Mouse (Mus musculus): ENCODE data around the gene Yif1a. TPM values are rescaled to one million over a fixed set of nuclear protein-coding genes. Genes with fewer than 3 reads are reported as not detected.

Gene Yif1a
- 71.7 TPM for polyA plus RNA-seq (2014; fragmentation: Illumina TruSeq; extraction: RNeasy Lipid Tissue Mini Kit (QIAGEN cat#74804); ENCODE audit: low read depth, low replicate concordance)

GRCm38 (mm10) chr19:5087884-5088728, at the start of gene Yif1a:
Gene Yif1a, plus strand, starts transcription at chr19:5088538.

GRCm38 (mm10) chr19:5038709-5039156, 49.6 kb upstream of the Yif1a start, which contains the start of the genes B4gat1 and AC124502.3:
Gene B4gat1, plus strand, starts transcription at chr19:5038826.
Gene AC124502.3, plus strand, starts transcription at chr19:5038891.

GRCm38 (mm10) chr19:5040862-5041523, 47.3 kb upstream of the Yif1a start, which contains the start of gene Brms1:
Gene Brms1, plus strand, starts transcription at chr19:5041354.

GRCm38 (mm10) chr19:5050047-5050905, 38.1 kb upstream of the Yif1a start, which contains the start of gene Rin1:
Gene Rin1, plus strand, starts transcription at chr19:5050481.

GRCm38 (mm10) chr19:5067867-5068569, 20.3 kb upstream of the Yif1a start, which contains the start of gene Cd248:
Gene Cd248, plus strand, starts transcription at chr19:5068078.

GRCm38 (mm10) chr19:5085145-5085863, 3.0 kb upstream of the Yif1a start, which contains the start of gene Tmem151a:
Gene Tmem151a, minus strand, starts transcription at chr19:5085531.

GRCm38 (mm10) chr19:5098363-5099143, 10.2 kb downstream of the Yif1a start, which contains the start of gene Cnih2:
Gene Cnih2, minus strand, starts transcription at chr19:5098521.

GRCm38 (mm10) chr19:5106731-5107191, 18.4 kb downstream of the Yif1a start, which contains the start of gene Rab1b:
Gene Rab1b, minus strand, starts transcription at chr19:5107072.

GRCm38 (mm10) chr19:5118384-5118698, 30.0 kb downstream of the Yif1a start, which contains the start of gene Klc2:
Gene Klc2, minus strand, starts transcription at chr19:5118560.

Other genes starting within 250 kb of the Yif1a start
- 62.9 TPM for gene Ccs, start 249.2 kb upstream of the Yif1a start, polyA plus RNA-seq (2014; fragmentation: Illumina TruSeq; extraction: RNeasy Lipid Tissue Mini Kit (QIAGEN cat#74804); ENCODE audit: low read depth, low replicate concordance)
- 1.0 TPM for gene Ccdc87, start 249.2 kb upstream of the Yif1a start, polyA plus RNA-seq (2014; fragmentation: Illumina TruSeq; extraction: RNeasy Lipid Tissue Mini Kit (QIAGEN cat#74804); ENCODE audit: low read depth, low replicate concordance)
- 65.6 TPM for gene Ctsf, start 233.4 kb upstream of the Yif1a start, polyA plus RNA-seq (2014; fragmentation: Illumina TruSeq; extraction: RNeasy Lipid Tissue Mini Kit (QIAGEN cat#74804); ENCODE audit: low read depth, low replicate concordance)
- 3.4 TPM for gene Actn3, start 210.6 kb upstream of the Yif1a start, polyA plus RNA-seq (2014; fragmentation: Illumina TruSeq; extraction: RNeasy Lipid Tissue Mini Kit (QIAGEN cat#74804); ENCODE audit: low read depth, low replicate concordance)
- gene Zdhhc24, start 209.9 kb upstream of the Yif1a start, polyA plus RNA-seq (2014; fragmentation: Illumina TruSeq; extraction: RNeasy Lipid Tissue Mini Kit (QIAGEN cat#74804); ENCODE audit: low read depth, low replicate concordance), result 18.4 TPM
- gene Bbs1, start 181.9 kb upstream of the Yif1a start, polyA plus RNA-seq (2014; fragmentation: Illumina TruSeq; extraction: RNeasy Lipid Tissue Mini Kit (QIAGEN cat#74804); ENCODE audit: low read depth, low replicate concordance), result 5.7 TPM
- 43.1 TPM for gene Dpp3, start 160.3 kb upstream of the Yif1a start, polyA plus RNA-seq (2014; fragmentation: Illumina TruSeq; extraction: RNeasy Lipid Tissue Mini Kit (QIAGEN cat#74804); ENCODE audit: low read depth, low replicate concordance)
- gene Peli3, start 145.4 kb upstream of the Yif1a start, polyA plus RNA-seq (2014; fragmentation: Illumina TruSeq; extraction: RNeasy Lipid Tissue Mini Kit (QIAGEN cat#74804); ENCODE audit: low read depth, low replicate concordance), result 3.9 TPM
- gene Mrpl11, start 126.4 kb upstream of the Yif1a start, polyA plus RNA-seq (2014; fragmentation: Illumina TruSeq; extraction: RNeasy Lipid Tissue Mini Kit (QIAGEN cat#74804); ENCODE audit: low read depth, low replicate concordance), result 77.2 TPM
- gene Npas4, start 98.2 kb upstream of the Yif1a start, polyA plus RNA-seq (2014; fragmentation: Illumina TruSeq; extraction: RNeasy Lipid Tissue Mini Kit (QIAGEN cat#74804); ENCODE audit: low read depth, low replicate concordance), result 0.83 TPM
- gene Slc29a2, start 64.7 kb upstream of the Yif1a start, polyA plus RNA-seq (2014; fragmentation: Illumina TruSeq; extraction: RNeasy Lipid Tissue Mini Kit (QIAGEN cat#74804); ENCODE audit: low read depth, low replicate concordance), result 1.8 TPM
- 20.8 TPM for gene B4gat1, start 49.7 kb upstream of the Yif1a start, polyA plus RNA-seq (2014; fragmentation: Illumina TruSeq; extraction: RNeasy Lipid Tissue Mini Kit (QIAGEN cat#74804); ENCODE audit: low read depth, low replicate concordance)
- 1.9 TPM for gene AC124502.3, start 49.6 kb upstream of the Yif1a start, polyA plus RNA-seq (2014; fragmentation: Illumina TruSeq; extraction: RNeasy Lipid Tissue Mini Kit (QIAGEN cat#74804); ENCODE audit: low read depth, low replicate concordance)
- gene Brms1, start 47.2 kb upstream of the Yif1a start, polyA plus RNA-seq (2014; fragmentation: Illumina TruSeq; extraction: RNeasy Lipid Tissue Mini Kit (QIAGEN cat#74804); ENCODE audit: low read depth, low replicate concordance), result 34.8 TPM
- 3.6 TPM for gene Rin1, start 38.1 kb upstream of the Yif1a start, polyA plus RNA-seq (2014; fragmentation: Illumina TruSeq; extraction: RNeasy Lipid Tissue Mini Kit (QIAGEN cat#74804); ENCODE audit: low read depth, low replicate concordance)
- 36.7 TPM for gene Cd248, start 20.5 kb upstream of the Yif1a start, polyA plus RNA-seq (2014; fragmentation: Illumina TruSeq; extraction: RNeasy Lipid Tissue Mini Kit (QIAGEN cat#74804); ENCODE audit: low read depth, low replicate concordance)
- 2.8 TPM for gene Tmem151a, start 3.0 kb upstream of the Yif1a start, polyA plus RNA-seq (2014; fragmentation: Illumina TruSeq; extraction: RNeasy Lipid Tissue Mini Kit (QIAGEN cat#74804); ENCODE audit: low read depth, low replicate concordance)
- 1.6 TPM for gene Cnih2, start 10.0 kb downstream of the Yif1a start, polyA plus RNA-seq (2014; fragmentation: Illumina TruSeq; extraction: RNeasy Lipid Tissue Mini Kit (QIAGEN cat#74804); ENCODE audit: low read depth, low replicate concordance)
- gene Rab1b, start 18.5 kb downstream of the Yif1a start, polyA plus RNA-seq (2014; fragmentation: Illumina TruSeq; extraction: RNeasy Lipid Tissue Mini Kit (QIAGEN cat#74804); ENCODE audit: low read depth, low replicate concordance), result 160 TPM
- gene Klc2, start 30.0 kb downstream of the Yif1a start, polyA plus RNA-seq (2014; fragmentation: Illumina TruSeq; extraction: RNeasy Lipid Tissue Mini Kit (QIAGEN cat#74804); ENCODE audit: low read depth, low replicate concordance), result 29.1 TPM
- 21.5 TPM for gene Pacs1, start 184.6 kb downstream of the Yif1a start, polyA plus RNA-seq (2014; fragmentation: Illumina TruSeq; extraction: RNeasy Lipid Tissue Mini Kit (QIAGEN cat#74804); ENCODE audit: low read depth, low replicate concordance)
- gene Sf3b2, start 206.9 kb downstream of the Yif1a start, polyA plus RNA-seq (2014; fragmentation: Illumina TruSeq; extraction: RNeasy Lipid Tissue Mini Kit (QIAGEN cat#74804); ENCODE audit: low read depth, low replicate concordance), result 105 TPM
- 0.60 TPM for gene Gal3st3, start 209.8 kb downstream of the Yif1a start, polyA plus RNA-seq (2014; fragmentation: Illumina TruSeq; extraction: RNeasy Lipid Tissue Mini Kit (QIAGEN cat#74804); ENCODE audit: low read depth, low replicate concordance)
- 2.0 TPM for gene Catsper1, start 247.2 kb downstream of the Yif1a start, polyA plus RNA-seq (2014; fragmentation: Illumina TruSeq; extraction: RNeasy Lipid Tissue Mini Kit (QIAGEN cat#74804); ENCODE audit: low read depth, low replicate concordance)

Data from adipose tissue, adult 10 weeks (tissue).